Mouse (Mus musculus) urinary bladder, postnatal 0 days (tissue): ENCODE results near the gene Cyp2d11. TPM values are rescaled to one million over a fixed set of nuclear protein-coding genes. Genes with fewer than 3 reads are reported as not detected.

Experiments used
- microRNA-seq: library from miRNA; unstranded; fragments of <30 nt; microRNA quantifications from one replicate; pipeline ENCODE4, GENCODE M21; 2016
- polyA plus RNA-seq: library from polyadenylated mRNA; unstranded; fragments of >200 nt; fragmentation: Nextera tagmentation; extraction: Ambion mirVana; gene quantifications from 2 replicates; pipeline ENCODE4 v1.2.1, GENCODE M21; 2015

The Cyp2d11 gene
- polyA plus RNA-seq: not detected in 2 replicates

DNA sequence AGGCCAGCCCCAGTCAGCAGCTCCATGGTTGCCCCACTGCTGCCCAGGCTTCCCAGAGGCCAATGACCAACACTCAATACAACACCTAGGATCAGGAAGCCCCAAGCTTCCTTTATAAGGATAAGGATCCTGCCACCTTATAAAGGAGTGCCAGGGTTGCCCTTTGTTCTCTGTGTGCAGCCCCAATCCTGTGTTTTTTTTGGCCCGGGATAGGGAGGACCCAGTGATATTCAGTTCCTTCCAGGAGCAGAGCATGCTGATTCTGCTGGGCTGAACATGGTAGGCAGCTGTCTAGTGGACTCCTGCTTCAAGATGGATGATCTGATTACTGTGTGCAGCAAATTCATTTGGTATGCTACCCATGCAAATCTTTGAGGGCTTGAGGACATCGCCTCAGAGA, at the start of gene Cyp2d11:
Gene Cyp2d11 (minus strand): TSS at position 101 of the 400 bp plus-strand sequence.

GRCm38 (mm10) chr15:82433137-82433536, 39.3 kb upstream of the Cyp2d11 start, which contains the start of gene Cyp2d9:
Cyp2d9 (plus strand) TSS chr15:82433437.

DNA sequence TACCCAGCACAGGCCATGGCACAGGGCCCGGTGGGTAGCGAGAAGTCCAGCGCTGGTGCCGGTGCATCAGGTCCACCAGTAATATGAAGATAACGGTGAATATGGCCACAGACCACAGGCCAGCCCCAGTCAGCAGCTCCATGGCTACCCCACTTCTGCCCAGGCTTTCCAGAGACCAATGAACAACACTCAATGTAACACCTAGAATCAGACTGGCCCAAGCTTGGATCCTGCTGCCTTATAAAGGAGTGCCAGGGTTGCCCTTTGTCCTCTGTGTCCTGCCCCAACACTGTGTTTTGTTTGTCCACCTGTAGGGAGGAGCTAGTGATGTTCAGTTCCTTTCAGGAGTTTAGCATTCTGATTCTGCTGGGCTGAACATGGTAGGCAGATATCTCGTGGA, 13.2 kb upstream of the Cyp2d11 start, which contains the start of gene Cyp2d10:
Gene Cyp2d10 (minus strand): TSS at position 215 of the 400 bp plus-strand sequence.

GRCm38 (mm10) chr15:82379871-82380713, 13.7 kb downstream of the Cyp2d11 start, which contains the start of gene Cyp2d22:
Cyp2d22 (minus strand) TSS chr15:82380260.

GRCm38 (mm10) chr15:82354126-82354945, 39.5 kb downstream of the Cyp2d11 start, which contains the start of gene Ndufa6:
Ndufa6 (minus strand) TSS chr15:82354322.

Small RNA genes within 50 kb of the gene (microRNA-seq; reads per million reads assigned to microRNA genes)
- gene Gm25990 (not detected), gene Gm27331 (not detected), gene Mir7684 (not detected)

Other genes with a start within 250 kb of the Cyp2d11 start
- gene Srebf2, start 246.8 kb downstream of the Cyp2d11 start, polyA plus RNA-seq: 109 and 175 TPM in 2 replicates
- 0.10 TPM in 1 of 2 replicates, not detected in the other for gene Shisa8, start 181.2 kb downstream of the Cyp2d11 start, polyA plus RNA-seq
- not detected in 2 replicates for gene Tnfrsf13c, start 169.7 kb downstream of the Cyp2d11 start, polyA plus RNA-seq
- 17.1 and 26.2 TPM in 2 replicates for gene Cenpm, start 149.3 kb downstream of the Cyp2d11 start, polyA plus RNA-seq
- not detected in 2 replicates for gene 1500009C09Rik, start 141.6 kb downstream of the Cyp2d11 start, polyA plus RNA-seq
- 0.48 and 0.78 TPM in 2 replicates for gene Sept3, start 119.1 kb downstream of the Cyp2d11 start, polyA plus RNA-seq
- gene Wbp2nl, start 95.1 kb downstream of the Cyp2d11 start, polyA plus RNA-seq: 0.15 and 0.17 TPM in 2 replicates
- gene Naga, start 55.1 kb downstream of the Cyp2d11 start, polyA plus RNA-seq: 44.2 and 45.4 TPM in 2 replicates
- gene Pheta2, start 55.1 kb downstream of the Cyp2d11 start, polyA plus RNA-seq: 10.8 and 11.1 TPM in 2 replicates
- 237 and 251 TPM in 2 replicates for gene Smdt1, start 55.1 kb downstream of the Cyp2d11 start, polyA plus RNA-seq
- 504 and 545 TPM in 2 replicates for gene Ndufa6, start 39.7 kb downstream of the Cyp2d11 start, polyA plus RNA-seq
- gene Cyp2d22, start 13.8 kb downstream of the Cyp2d11 start, polyA plus RNA-seq: 8.6 and 12.0 TPM in 2 replicates
- gene Cyp2d10, start 13.2 kb upstream of the Cyp2d11 start, polyA plus RNA-seq: 0.43 TPM in 1 of 2 replicates, not detected in the other
- gene Cyp2d9, start 39.4 kb upstream of the Cyp2d11 start, polyA plus RNA-seq: 0.28 TPM in 1 of 2 replicates, not detected in the other
- not detected in 2 replicates for gene Cyp2d12, start 161.1 kb upstream of the Cyp2d11 start, polyA plus RNA-seq
- not detected in 2 replicates for gene Cyp2d34, start 226.9 kb upstream of the Cyp2d11 start, polyA plus RNA-seq